Mouse (Mus musculus) forebrain, embryonic 16.5 days (tissue): ENCODE results near the gene Nav3. TPM values are rescaled to one million over a fixed set of nuclear protein-coding genes. Genes with fewer than 3 reads are reported as not detected.

Experiments
- ATAC-seq: fragments of 200-750 bp; cut with Nextera tagmentation; 2 replicates; pipeline ENCODE4 v1.8.0; 2017; ENCODE audit warnings: mild to moderate bottlenecking, moderate library complexity
- H3K27ac ChIP-seq: fragments of 300-500 bp; sonication (generic); 2 replicates; pipeline ENCODE4 v1.5.1; 2014; ENCODE audit warnings: low read length, control low read depth
- H3K27me3 ChIP-seq: fragments of 300-500 bp; sonication (generic); replicated peaks from 2 replicates; pipeline ENCODE4 v1.6.1; 2014; ENCODE audit warnings: low read length; ENCODE audit not compliant: control insufficient read depth, insufficient read depth
- H3K36me3 ChIP-seq: fragments of 300-500 bp; sonication (generic); 2 replicates; pipeline ENCODE4 v1.6.1; 2014; ENCODE audit not compliant: control insufficient read depth, insufficient read depth
- H3K4me1 ChIP-seq: fragments of 300-500 bp; sonication (generic); replicated peaks from 2 replicates; pipeline ENCODE4 v1.6.1; 2014; ENCODE audit warnings: low read length; ENCODE audit not compliant: control insufficient read depth, insufficient read depth
- H3K4me2 ChIP-seq: fragments of 300-500 bp; sonication (generic); 2 replicates; pipeline ENCODE4 v1.6.1; 2014; ENCODE audit warnings: mild to moderate bottlenecking, low read length, control low read depth
- H3K4me3 ChIP-seq: fragments of 300-500 bp; sonication (generic); replicated peaks from 2 replicates; pipeline ENCODE4 v1.5.1; 2014; ENCODE audit warnings: mild to moderate bottlenecking, low read length, control low read depth
- H3K9ac ChIP-seq: fragments of 300-500 bp; sonication (generic); replicated peaks from 2 replicates; pipeline ENCODE4 v1.6.1; 2014; ENCODE audit warnings: low read depth, low read length, control low read depth
- H3K9me3 ChIP-seq: fragments of 300-500 bp; sonication (generic); 2 replicates; pipeline ENCODE4 v1.6.1; 2016; ENCODE audit warnings: low read length; ENCODE audit not compliant: control insufficient read depth
- WGBS: fragments of 180-500 bp; shearing (Covaris S2); extraction: QIAGEN DNeasy Blood & Tissue Kit; methylation state at CpG from one replicate; pipeline ENCODE4 v1.1.7; 2014; 5-methylcytosine and 5-hydroxymethylcytosine counted together
- polyA plus RNA-seq: library from polyadenylated mRNA; unstranded; fragments of >200 nt; fragmentation: Nextera tagmentation; extraction: Ambion mirVana; gene quantifications from 2 replicates; pipeline ENCODE4 v1.2.1, GENCODE M21; 2015

Gene Nav3
- polyA plus RNA-seq, 1 experiment from 2014 or later: 24.3 TPM

GRCm38 (mm10) chr10:109904841-109905240, 551.2 kb downstream of the Nav3 start:
- no peak overlapping the region for H3K9ac ChIP-seq
- no peak overlapping the region for H3K27ac ChIP-seq
- no peak overlapping the region for H3K4me2 ChIP-seq
- no peaks in the 10 kb centered on the region for H3K9me3 ChIP-seq
- H3K27me3 ChIP-seq: no peaks in the 10 kb centered on the region
- ATAC-seq: no peak
- no peaks in the 10 kb centered on the region for H3K36me3 ChIP-seq
- no peak overlapping the region for H3K4me3 ChIP-seq
- H3K4me1 ChIP-seq: 0 out of 2 replicates have a peak, but pooled peaks cover 4% of the 10 kb centered on the region
- WGBS: 86% methylated on average over 1 of the region's 1 CpGs

DNA sequence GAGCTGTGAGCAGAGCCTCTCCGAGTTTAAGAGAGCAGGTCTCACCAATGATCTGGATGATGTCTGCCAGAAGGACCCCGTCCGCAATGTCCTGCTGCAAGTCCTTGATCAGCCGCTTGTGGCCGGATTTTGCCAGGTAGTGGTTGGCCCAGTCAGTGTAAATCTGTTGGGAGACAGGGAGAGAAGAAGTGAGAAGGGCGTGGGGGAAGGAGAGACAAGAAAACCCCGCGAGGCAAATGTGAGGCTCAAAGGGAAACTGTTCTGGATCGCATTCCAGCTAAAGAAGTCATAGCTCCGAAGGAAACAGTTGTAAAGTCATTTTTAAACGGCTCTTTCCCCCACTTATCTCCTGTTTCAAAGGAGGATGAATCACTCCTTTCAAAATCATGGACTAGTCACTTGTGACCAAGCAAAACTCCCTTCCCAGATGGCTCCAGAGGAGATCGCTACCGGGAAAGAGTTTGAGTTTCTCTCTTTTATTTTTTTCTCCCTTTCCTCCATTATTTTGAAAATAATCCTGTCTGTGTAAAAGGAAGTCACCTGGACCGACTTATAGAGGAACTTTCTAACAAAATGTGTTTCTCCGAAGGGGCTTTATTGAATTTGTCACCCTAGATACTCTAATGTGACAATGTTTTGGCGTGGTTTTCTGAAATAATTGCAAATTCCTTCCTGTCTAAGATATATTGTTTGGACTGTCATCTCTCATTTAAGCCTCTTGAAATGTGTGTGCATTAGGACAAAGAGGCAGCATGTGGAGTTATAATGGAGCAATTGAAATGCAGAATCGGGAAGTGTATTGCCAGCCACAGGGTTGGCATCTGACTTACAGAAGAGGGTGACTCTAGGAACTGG, 552.1 kb downstream of the Nav3 start:
- ATAC-seq: no peak
- WGBS: 69% methylated on average over 17 of the region's 17 CpGs

GRCm38 (mm10) chr10:109903241-109903640, 552.8 kb downstream of the Nav3 start:
- Histone ChIP-seq H3K9me3 (no peaks in the 10 kb centered on the region), H3K4me3 (no peak overlapping the region), H3K9ac (no peak overlapping the region), H3K27me3 (no peaks in the 10 kb centered on the region), H3K4me2 (no peak overlapping the region), H3K4me1 (0 out of 2 replicates have a peak, but pooled peaks cover 4% of the 10 kb centered on the region), H3K27ac (no peak overlapping the region), H3K36me3 (no peaks in the 10 kb centered on the region)
- 66% methylated on average over 4 of the region's 4 CpGs for WGBS
- no peak for ATAC-seq

More for the DNA sequence above, 552.1 kb downstream of the Nav3 start:
- H3K9ac ChIP-seq: no peak overlapping the region
- no peak overlapping the region for H3K27ac ChIP-seq
- H3K4me1 ChIP-seq: 0 out of 2 replicates have a peak, but pooled peaks cover 4% of the 10 kb centered on the region
- H3K36me3 ChIP-seq: no peaks in the 10 kb centered on the region
- no peaks in the 10 kb centered on the region for H3K27me3 ChIP-seq
- H3K4me3 ChIP-seq: no peak overlapping the region
- no peaks in the 10 kb centered on the region for H3K9me3 ChIP-seq
- no peak overlapping the region for H3K4me2 ChIP-seq

DNA sequence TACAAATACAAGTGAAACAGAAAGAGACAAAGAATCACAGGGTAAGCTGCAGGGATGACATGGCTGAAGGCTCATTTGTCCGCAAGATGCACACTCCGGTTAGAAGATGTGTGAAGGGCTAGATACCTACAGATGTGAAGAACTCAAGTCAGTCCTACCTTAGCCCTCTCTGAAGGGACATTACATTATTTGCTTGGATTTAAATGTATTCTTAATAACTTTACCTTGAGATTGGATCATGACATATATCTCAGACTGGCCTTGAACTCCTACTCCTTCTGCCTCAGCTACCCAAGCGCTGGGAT, 566.9 kb downstream of the Nav3 start:
- no peak overlapping the region for H3K27ac ChIP-seq
- no peak overlapping the region for H3K4me3 ChIP-seq

GRCm38 (mm10) chr10:109888355-109889170, 567.4 kb downstream of the Nav3 start:
- 75% methylated on average over 11 of the region's 11 CpGs for WGBS
- Histone ChIP-seq H3K27ac (no peak overlapping the region), H3K4me1 (no peaks in the 10 kb centered on the region), H3K4me2 (no peak overlapping the region), H3K36me3 (no peaks in the 10 kb centered on the region), H3K9me3 (no peaks in the 10 kb centered on the region), H3K9ac (no peak overlapping the region), H3K27me3 (no peaks in the 10 kb centered on the region), H3K4me3 (no peak overlapping the region)
- no peak for ATAC-seq

More for the DNA sequence above, 566.9 kb downstream of the Nav3 start:
- Histone ChIP-seq H3K27me3 (no peaks in the 10 kb centered on the region), H3K36me3 (no peaks in the 10 kb centered on the region), H3K4me2 (no peak overlapping the region), H3K9ac (no peak overlapping the region), H3K9me3 (no peaks in the 10 kb centered on the region), H3K4me1 (no peaks in the 10 kb centered on the region)
- WGBS: 82% methylated on average over 3 of the region's 3 CpGs
- no peak for ATAC-seq

DNA sequence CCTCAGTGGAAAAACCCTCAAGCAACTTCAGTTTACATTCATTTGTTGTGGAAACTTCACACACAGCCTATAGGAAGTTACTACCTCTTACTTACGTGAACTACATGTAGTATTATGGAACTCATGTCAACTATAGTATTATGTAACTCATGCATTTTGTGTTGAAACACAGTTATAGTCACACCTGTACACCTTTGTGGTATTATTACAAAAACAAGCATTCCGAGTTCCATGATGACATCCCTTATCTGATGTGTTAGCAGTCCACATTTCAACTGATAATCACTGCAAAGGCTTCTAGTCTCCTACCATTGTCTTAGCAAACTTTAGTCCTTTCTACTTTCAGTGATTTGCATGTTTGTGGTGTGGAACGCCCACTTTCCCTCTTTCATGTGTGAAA, 568.8 kb downstream of the Nav3 start:
- H3K9me3 ChIP-seq: no peaks in the 10 kb centered on the region
- no peak overlapping the region for H3K4me3 ChIP-seq
- no peak for ATAC-seq
- H3K9ac ChIP-seq: no peak overlapping the region
- WGBS: 87% methylated on average over 3 of the region's 3 CpGs
- H3K4me1 ChIP-seq: no peaks in the 10 kb centered on the region
- no peak overlapping the region for H3K27ac ChIP-seq
- H3K36me3 ChIP-seq: no peaks in the 10 kb centered on the region
- no peak overlapping the region for H3K4me2 ChIP-seq
- no peaks in the 10 kb centered on the region for H3K27me3 ChIP-seq

DNA sequence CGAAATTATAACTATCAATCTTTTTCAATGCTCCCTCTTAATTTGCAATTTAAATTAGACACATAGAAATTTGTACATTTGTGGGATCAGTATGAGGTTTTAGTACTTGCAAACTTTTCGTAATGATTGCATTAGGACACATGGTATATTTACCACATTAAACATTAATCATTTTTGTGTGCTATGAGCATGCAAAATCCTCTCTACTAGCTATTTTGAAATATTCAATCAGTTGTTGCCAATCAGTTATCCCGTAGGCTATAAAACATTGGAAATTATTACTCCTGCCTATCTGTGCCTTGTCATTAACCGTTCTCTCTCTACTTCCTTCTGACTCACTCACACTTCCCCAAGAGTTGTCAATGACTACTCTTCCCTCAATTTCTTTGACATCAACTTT, 579.9 kb downstream of the Nav3 start:
- Histone ChIP-seq H3K27ac (no peak overlapping the region), H3K36me3 (no peaks in the 10 kb centered on the region), H3K9me3 (no peaks in the 10 kb centered on the region), H3K4me2 (no peak overlapping the region), H3K4me1 (no peaks in the 10 kb centered on the region), H3K9ac (no peak overlapping the region), H3K4me3 (no peak overlapping the region), H3K27me3 (no peaks in the 10 kb centered on the region)
- no peak for ATAC-seq
- 88% methylated on average over 4 of the region's 4 CpGs for WGBS

- no peaks in the 10 kb centered on the region for H3K4me1 ChIP-seq
- no peak overlapping the region for H3K9ac ChIP-seq
- no peaks in the 10 kb centered on the region for H3K27me3 ChIP-seq
- H3K4me3 ChIP-seq: no peak overlapping the region
- no peaks in the 10 kb centered on the region for H3K36me3 ChIP-seq
- no peaks in the 10 kb centered on the region for H3K9me3 ChIP-seq
- no peak overlapping the region for H3K27ac ChIP-seq
- H3K4me2 ChIP-seq: no peak overlapping the region
- ATAC-seq: no peak
These were observed 580.6 kb downstream of the Nav3 start for GRCm38 (mm10) chr10:109875312-109875830.

DNA sequence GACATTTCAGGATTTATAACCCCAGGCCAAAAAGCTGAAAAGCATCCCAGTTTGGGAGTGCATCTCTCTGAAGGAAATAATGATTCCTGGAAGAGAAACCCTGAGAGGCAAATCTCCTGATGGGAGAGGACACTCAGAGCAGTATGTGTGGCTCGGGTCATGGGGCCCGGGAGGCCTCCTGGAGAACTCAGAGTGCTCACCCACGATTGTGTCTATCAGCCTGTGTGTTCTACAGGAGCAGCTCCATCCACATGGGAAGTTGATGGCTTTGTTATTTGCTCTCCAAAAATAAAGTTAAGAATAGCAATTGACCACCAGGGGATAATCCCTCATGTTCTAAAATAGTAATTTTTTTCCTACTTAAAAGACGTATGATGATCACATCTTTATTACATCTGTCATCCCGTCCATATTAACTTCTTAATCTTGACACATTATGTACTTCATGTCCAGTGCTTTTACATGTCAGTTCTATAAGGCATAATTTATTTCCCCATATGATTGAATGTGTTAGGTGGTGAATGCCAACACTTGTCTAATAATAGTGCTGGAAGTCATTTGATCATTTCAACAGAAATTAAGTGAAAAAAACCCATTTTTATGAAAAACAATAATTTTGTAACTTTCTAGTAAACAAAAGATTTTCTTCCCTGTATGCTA, 581.2 kb downstream of the Nav3 start:
- no peaks in the 10 kb centered on the region for H3K9me3 ChIP-seq
- no peaks in the 10 kb centered on the region for H3K4me1 ChIP-seq
- H3K4me2 ChIP-seq: no peak overlapping the region
- H3K36me3 ChIP-seq: no peaks in the 10 kb centered on the region
- ATAC-seq: no peak
- 67% methylated on average over 5 of the region's 5 CpGs for WGBS
- no peaks in the 10 kb centered on the region for H3K27me3 ChIP-seq
- no peak overlapping the region for H3K27ac ChIP-seq
- no peak overlapping the region for H3K4me3 ChIP-seq
- H3K9ac ChIP-seq: no peak overlapping the region
